Mouse (Mus musculus) bone marrow, adult 2 months (tissue): ENCODE measurements around the gene Tdg. TPM values are rescaled to one million over a fixed set of nuclear protein-coding genes. Genes with fewer than 3 reads are reported as not detected.
A peak's percentile ranks its signal among the peaks of the same experiment; 100 is the strongest.

Source experiments
- H3K27ac ChIP-seq: fragments of 200-500 bp; 2 replicates; pipeline ENCODE4 v1.5.1; 2012; ENCODE audit warnings: low read depth, mild to moderate bottlenecking, control low read depth, inconsistent platforms, low read length; ENCODE audit not compliant: control insufficient read depth, poor library complexity, insufficient read depth
- H3K4me1 ChIP-seq: fragments of 200-500 bp; 2 replicates; pipeline ENCODE4 v1.6.1; 2011; ENCODE audit warnings: low read length; ENCODE audit not compliant: control insufficient read depth, insufficient read depth
- H3K4me3 ChIP-seq: fragments of 200-500 bp; replicated peaks from 2 replicates; pipeline ENCODE3; 2011; ENCODE audit warnings: mild to moderate bottlenecking, low read depth, low read length, control low read depth; ENCODE audit not compliant: control insufficient read depth
- CTCF ChIP-seq: fragments of 200-500 bp; IDR thresholded peaks from 2 replicates; pipeline ENCODE4 v1.5.1; 2011; ENCODE audit warnings: low read length, control low read depth; ENCODE audit not compliant: control insufficient read depth, insufficient read depth
- POLR2A ChIP-seq: fragments of 200-500 bp; IDR thresholded peaks from 2 replicates; pipeline ENCODE4 v1.6.1; 2011; ENCODE audit warnings: low read depth, mild to moderate bottlenecking, control low read depth, low read length, borderline replicate concordance; ENCODE audit not compliant: control insufficient read depth
- WGBS: fragments of 180-500 bp; shearing (Covaris S2); methylation state at CpG from one replicate; pipeline ENCODE4 v1.1.7; 2018; 5-methylcytosine and 5-hydroxymethylcytosine counted together
- polyA plus RNA-seq: library from polyadenylated mRNA; stranded (reverse); fragments of >200 nt; gene quantifications from 2 replicates; pipeline ENCODE4 v1.2.4, GENCODE M21; 2011; ENCODE audit warnings: low replicate concordance; ENCODE audit not compliant: missing spikeins, insufficient read depth, insufficient read length

The Tdg gene
- polyA plus RNA-seq, 1 experiment, result 27.5 TPM

DNA sequence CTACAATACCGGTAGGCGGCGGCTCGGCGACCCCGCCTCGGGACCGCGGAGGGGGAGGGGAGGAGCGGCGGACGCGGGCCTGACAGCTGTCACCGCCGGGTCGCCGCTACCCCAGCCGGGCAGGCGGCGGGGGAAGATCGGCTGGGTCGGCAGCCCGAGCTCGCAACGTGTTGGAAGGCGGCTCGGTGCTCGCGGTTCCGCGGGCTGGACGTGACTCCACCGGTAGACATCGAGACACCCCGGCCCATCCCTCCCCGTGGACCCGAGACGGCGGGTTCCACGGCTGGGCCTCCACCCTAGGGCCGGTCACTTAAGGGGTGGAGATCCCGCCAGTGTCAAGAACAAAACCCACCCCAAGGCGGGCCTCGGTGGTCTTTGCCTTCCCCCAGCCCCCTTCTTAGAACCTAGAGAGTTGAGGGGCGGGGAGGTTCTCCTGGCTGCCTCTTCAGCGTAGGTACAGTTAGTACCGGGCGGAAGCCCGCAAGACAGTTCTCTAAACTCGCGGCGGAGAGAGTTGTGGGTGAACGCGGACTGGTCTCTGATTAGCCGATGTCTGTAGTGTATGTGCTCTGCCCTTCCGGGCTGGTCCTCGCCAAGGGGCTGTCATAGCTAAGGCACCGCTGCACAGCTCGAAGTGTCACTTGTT lies 69.8 kb downstream of the Tdg start:
- H3K4me1 ChIP-seq, result peaks cover 5% of the 10 kb centered on the region; the same call in 1 of the 2 replicates
- under 1% methylated on average over 56 of the region's 59 CpGs for WGBS
- TF ChIP-seq CTCF (no peak), POLR2A (no peak)
- H3K4me3 ChIP-seq, result peak overlapping the region; percentile 100
- H3K27ac ChIP-seq, result peak overlapping the region; percentile 89

Other genes with a start within 250 kb of the Tdg start
- gene Gm1553, start 137.2 kb upstream of the Tdg start, polyA plus RNA-seq, result not detected in 2 replicates
- gene 1190007I07Rik, start 6.6 kb upstream of the Tdg start, polyA plus RNA-seq, result 16.5 and 38.3 TPM in 2 replicates
- not detected in 2 replicates for gene Glt8d2, start 60.8 kb downstream of the Tdg start, polyA plus RNA-seq
- 6.3 and 10.6 TPM in 2 replicates for gene Hcfc2, start 66.3 kb downstream of the Tdg start, polyA plus RNA-seq
- 27.1 and 40.3 TPM in 2 replicates for gene Nfyb, start 134.3 kb downstream of the Tdg start, polyA plus RNA-seq
- 13.1 and 20.2 TPM in 2 replicates for gene Txnrd1, start 204.1 kb downstream of the Tdg start, polyA plus RNA-seq
- gene Eid3, start 236.8 kb downstream of the Tdg start, polyA plus RNA-seq, result 2.0 and 5.8 TPM in 2 replicates